Mouse (Mus musculus) heart, postnatal 0 days (tissue): ENCODE data around the gene Tnni3.

ENCODE experiments used
- CTCF ChIP-seq: IDR thresholded peaks from 2 replicates; pipeline ENCODE4 v1.5.1; 2016; ENCODE audit warnings: antibody characterized with exemption, control low read depth, low read depth
- EP300 ChIP-seq: IDR thresholded peaks from 2 replicates; pipeline ENCODE4 v1.6.1; 2016; ENCODE audit warnings: antibody characterized with exemption, low read depth

GRCm38 (mm10) chr7:4478021-4478795 is 45.8 kb downstream of the Tnni3 start:
- TF ChIP-seq CTCF (0 out of 2 replicates have a peak, but pooled peaks have one; percentile 7), EP300 (0 out of 2 replicates have a peak, but pooled peaks have one; percentile 20)
